Mouse (Mus musculus) liver, embryonic 14.5 days (tissue): Measurements from ENCODE around the gene Ralb. TPM values are rescaled to one million over a fixed set of nuclear protein-coding genes. Genes with fewer than 3 reads are reported as not detected.

ENCODE experiments used
- ATAC-seq: fragments of 200-750 bp; cut with Nextera tagmentation; 2 replicates; pipeline ENCODE4 v1.8.0; 2017; ENCODE audit warnings: moderate number of reproducible peaks, mild to moderate bottlenecking, moderate library complexity; ENCODE audit not compliant: insufficient read depth
- DNase-seq, 3 experiments: peaks; one replicate each; pipeline ENCODE4 v3.0.0-alpha.2; 2012 to 2013; ENCODE audit warnings: low read depth in 3 of 3, low spot score in 3 of 3
- H3K27ac ChIP-seq: fragments of 300-500 bp; sonication (generic); 2 replicates; pipeline ENCODE4 v1.5.1; 2014; ENCODE audit warnings: moderate library complexity, mild to moderate bottlenecking, control low read depth, inconsistent platforms
- H3K27me3 ChIP-seq: fragments of 300-500 bp; sonication (generic); 2 replicates; pipeline ENCODE4 v1.6.1; 2014; ENCODE audit warnings: mild to moderate bottlenecking, low read length, moderate library complexity; ENCODE audit not compliant: control insufficient read depth, insufficient read depth
- H3K36me3 ChIP-seq: fragments of 300-500 bp; sonication (generic); replicated peaks from 2 replicates; pipeline ENCODE4 v1.6.1; 2014; ENCODE audit warnings: low read depth; ENCODE audit not compliant: control insufficient read depth, insufficient read depth
- H3K4me1 ChIP-seq, 2 experiments: fragments of 200-500 bp in 1 of 2; fragments of 300-500 bp in 1 of 2; sonication (generic) in 1 of 2; replicated peaks; 2 replicates each; pipeline ENCODE4 v1.6.1; 2012 to 2014; ENCODE audit warnings: antibody characterized with exemption in 1 of 2, inconsistent platforms in 1 of 2, low read length in 1 of 2; ENCODE audit not compliant: control insufficient read depth in 2 of 2, insufficient read depth in 2 of 2
- H3K4me2 ChIP-seq: fragments of 300-500 bp; sonication (generic); 2 replicates; pipeline ENCODE4 v1.6.1; 2014; ENCODE audit warnings: low read depth, mild to moderate bottlenecking, control low read depth, moderate library complexity
- H3K4me3 ChIP-seq, 2 experiments: fragments of 200-500 bp in 1 of 2; fragments of 300-500 bp in 1 of 2; sonication (generic) in 1 of 2; 2 replicates each; pipeline ENCODE4 v1.5.1; 2012 to 2014; ENCODE audit warnings: low read depth in 2 of 2, low read length in 2 of 2, mild to moderate bottlenecking in 2 of 2, control low read depth in 1 of 2, inconsistent platforms in 1 of 2, moderate library complexity in 1 of 2; ENCODE audit not compliant: insufficient read depth in 1 of 2
- H3K9ac ChIP-seq: fragments of 300-500 bp; sonication (generic); replicated peaks from 2 replicates; pipeline ENCODE4 v1.6.1; 2014; ENCODE audit warnings: mild to moderate bottlenecking, control low read depth, moderate library complexity
- H3K9me3 ChIP-seq: fragments of 300-500 bp; sonication (generic); 2 replicates; pipeline ENCODE4 v1.6.1; 2016; ENCODE audit warnings: low read length, mixed read lengths; ENCODE audit not compliant: control insufficient read depth
- CTCF ChIP-seq: IDR thresholded peaks from 2 replicates; pipeline ENCODE4 v1.5.1; 2016; ENCODE audit warnings: antibody characterized with exemption, low read depth, control low read depth
- EP300 ChIP-seq: IDR thresholded peaks from 2 replicates; pipeline ENCODE4 v1.6.1; 2016; ENCODE audit warnings: antibody characterized with exemption, low read depth
- WGBS: fragments of 180-500 bp; shearing (Covaris S2); extraction: QIAGEN DNeasy Blood & Tissue Kit; methylation state at CpG from one replicate; pipeline ENCODE4 v1.1.7; 2014; ENCODE audit not compliant: insufficient replicate concordance; 5-methylcytosine and 5-hydroxymethylcytosine counted together
- polyA plus RNA-seq, 2 experiments: library from polyadenylated mRNA; depleted of rRNA in 1 of 2; stranded (reverse) in 1 of 2; unstranded in 1 of 2; fragments of >200 nt; fragmentation: Nextera tagmentation in 1 of 2; extraction: Ambion mirVana in 1 of 2; gene quantifications; 2 replicates each; pipeline versions ENCODE4 v1.2.1 to v1.2.3; 2012 to 2014

The Ralb gene
- polyA plus RNA-seq, 2 experiments, result 11.6 to 25.7 TPM

- Histone ChIP-seq H3K9ac (no peak overlapping the region), H3K4me2 (no peak overlapping the region), H3K27me3 (no peaks in the 10 kb centered on the region), H3K4me1 (peaks cover 7 to 18% of the 10 kb centered on the region in 2 experiments), H3K4me3 (no peak overlapping the region), H3K36me3 (no peaks in the 10 kb centered on the region), H3K9me3 (no peaks in the 10 kb centered on the region), H3K27ac (no peak overlapping the region)
- DNase-seq (no peak), ATAC-seq (no peak)
- no peak for TF ChIP-seq CTCF
- no peak for TF ChIP-seq EP300
- 55% methylated on average over 3 of the region's 3 CpGs for WGBS
These were observed 41.9 kb upstream of the Ralb start for GRCm38 (mm10) chr1:119546490-119546889.

- 80% methylated on average over 4 of the region's 4 CpGs for WGBS
- TF ChIP-seq CTCF, result no peak
- no peak for TF ChIP-seq EP300
- DNase-seq, result no peak
- no peaks in the 10 kb centered on the region for H3K9me3 ChIP-seq
- no peak overlapping the region for H3K9ac ChIP-seq
- no peaks in the 10 kb centered on the region for H3K27me3 ChIP-seq
- ATAC-seq, result no peak
- H3K36me3 ChIP-seq, result no peaks in the 10 kb centered on the region
- peaks cover 7 to 19% of the 10 kb centered on the region in 2 experiments for H3K4me1 ChIP-seq
- H3K4me2 ChIP-seq, result no peak overlapping the region
- H3K27ac ChIP-seq, result no peak overlapping the region
- H3K4me3 ChIP-seq, result no peak overlapping the region
These were observed 41.1 kb upstream of the Ralb start for GRCm38 (mm10) chr1:119545671-119546070.

DNA sequence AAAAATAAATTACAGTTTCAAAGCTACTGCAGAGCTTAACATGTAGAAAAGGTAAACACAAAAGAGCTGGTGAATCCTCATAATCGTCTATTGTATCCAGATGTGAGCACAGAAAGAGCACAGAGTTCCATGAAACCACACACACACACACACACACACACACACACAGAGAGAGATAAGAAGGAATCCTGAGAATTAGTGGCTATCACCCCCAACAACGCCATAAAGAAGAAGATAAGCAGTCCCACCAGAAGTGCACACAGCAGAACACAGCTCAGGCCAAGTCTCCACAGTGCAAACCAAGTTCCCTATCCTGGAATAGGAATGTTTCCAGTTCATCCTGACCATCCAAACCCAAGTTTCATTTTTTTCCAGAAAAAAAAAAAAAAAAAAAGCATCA, 40.6 kb upstream of the Ralb start:
- Histone ChIP-seq H3K4me3 (no peak overlapping the region), H3K4me2 (no peak overlapping the region), H3K4me1 (peaks cover 7 to 19% of the 10 kb centered on the region in 2 experiments), H3K9ac (no peak overlapping the region), H3K9me3 (no peaks in the 10 kb centered on the region), H3K27me3 (no peaks in the 10 kb centered on the region), H3K27ac (no peak overlapping the region), H3K36me3 (no peaks in the 10 kb centered on the region)
- DNase-seq (no peak), ATAC-seq (peak; percentile 68)
- peak; percentile 61 for TF ChIP-seq EP300
- TF ChIP-seq CTCF, result no peak
- 8% methylated on average over 2 of the region's 2 CpGs for WGBS

DNA sequence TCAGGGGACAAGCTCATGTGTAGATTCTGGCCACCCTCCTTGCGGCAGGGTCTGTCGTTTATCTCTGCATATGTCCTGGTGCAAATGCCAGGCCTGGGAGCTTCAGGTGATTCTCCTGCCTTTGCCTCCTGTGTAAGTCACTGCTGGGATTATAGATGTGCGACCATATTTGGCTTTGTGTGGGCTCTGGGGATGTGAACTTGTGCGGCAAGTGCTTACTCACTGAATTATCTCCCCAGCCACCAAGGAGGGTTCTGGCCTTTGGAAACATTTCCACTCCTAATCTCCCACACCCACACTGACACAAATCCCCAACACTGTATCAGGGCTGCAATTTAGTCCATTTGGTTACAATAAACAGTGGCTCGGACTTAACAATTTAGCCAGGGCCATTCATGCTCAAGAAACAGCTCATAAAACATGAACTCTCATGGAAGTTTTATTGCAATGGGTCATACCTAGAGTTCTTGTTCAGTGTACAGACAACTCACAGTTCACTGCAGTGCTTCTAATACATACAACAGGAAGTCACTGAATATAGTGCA, 40.1 kb upstream of the Ralb start:
- DNase-seq, result no peak
- 71% methylated on average over 5 of the region's 5 CpGs for WGBS
- Histone ChIP-seq H3K36me3 (no peaks in the 10 kb centered on the region), H3K9ac (no peak overlapping the region), H3K9me3 (no peaks in the 10 kb centered on the region), H3K4me3 (no peak overlapping the region), H3K4me1 (peaks cover 7 to 19% of the 10 kb centered on the region in 2 experiments), H3K4me2 (no peak overlapping the region), H3K27me3 (no peaks in the 10 kb centered on the region), H3K27ac (no peak overlapping the region)
- peak; percentile 29; the same call in 1 of the 2 replicates for ATAC-seq
- TF ChIP-seq EP300, result no peak
- no peak for TF ChIP-seq CTCF

GRCm38 (mm10) chr1:119543316-119543715, 38.7 kb upstream of the Ralb start:
- WGBS, result 83% methylated on average over 6 of the region's 6 CpGs
- DNase-seq, result no peak

More at GRCm38 (mm10) chr1:119543316-119543715, 38.7 kb upstream of the Ralb start:
- Histone ChIP-seq H3K27ac (no peak overlapping the region), H3K9me3 (no peaks in the 10 kb centered on the region), H3K36me3 (no peaks in the 10 kb centered on the region), H3K4me2 (no peak overlapping the region), H3K4me3 (no peak overlapping the region), H3K9ac (no peak overlapping the region), H3K27me3 (no peaks in the 10 kb centered on the region), H3K4me1 (peaks cover 7 to 19% of the 10 kb centered on the region in 2 experiments)
- no peak for ATAC-seq
- TF ChIP-seq CTCF, result no peak
- TF ChIP-seq EP300, result no peak
